Mouse (Mus musculus) cerebellum, postnatal 25 days (tissue): ENCODE results near the gene Abcc12.

Experiments
- DNase-seq, 2 experiments: peaks; one replicate each; pipeline ENCODE4 v3.0.0; 2021; ENCODE audit warnings: mixed read lengths in 2 of 2

Gene Abcc12

DNA sequence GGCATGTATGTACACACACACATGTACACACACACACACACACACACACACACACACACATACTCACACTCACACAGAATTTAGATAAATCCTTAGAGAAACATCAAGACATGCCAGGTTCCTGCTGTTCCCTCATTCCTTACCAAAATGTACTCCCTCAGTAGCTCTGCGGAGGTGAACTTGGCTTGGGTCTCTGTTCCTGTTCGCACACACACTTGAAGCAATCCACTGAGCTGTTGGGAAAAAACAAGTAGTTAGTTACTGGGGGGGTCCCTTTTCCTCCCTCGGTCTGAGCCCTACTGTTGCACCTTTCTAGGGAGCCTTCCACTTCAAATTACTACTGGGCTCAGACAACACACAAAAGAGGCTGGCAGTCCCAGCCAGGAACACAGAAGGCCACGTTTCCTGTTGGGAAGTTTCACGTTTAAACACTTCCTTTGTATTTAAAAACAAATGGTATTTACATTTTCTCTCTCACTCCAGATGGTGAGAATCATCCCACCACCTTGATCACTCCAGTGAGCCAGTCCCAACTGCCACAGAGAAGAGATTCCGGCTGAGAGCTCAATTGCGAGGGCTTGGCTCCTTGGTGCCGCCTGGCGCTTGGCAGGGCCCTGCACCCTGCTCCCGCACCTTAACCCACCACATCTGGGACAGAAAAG is 68.2 kb downstream of the Abcc12 start:
- peak in 1 of 2 experiments; percentile 27 for DNase-seq

DNA sequence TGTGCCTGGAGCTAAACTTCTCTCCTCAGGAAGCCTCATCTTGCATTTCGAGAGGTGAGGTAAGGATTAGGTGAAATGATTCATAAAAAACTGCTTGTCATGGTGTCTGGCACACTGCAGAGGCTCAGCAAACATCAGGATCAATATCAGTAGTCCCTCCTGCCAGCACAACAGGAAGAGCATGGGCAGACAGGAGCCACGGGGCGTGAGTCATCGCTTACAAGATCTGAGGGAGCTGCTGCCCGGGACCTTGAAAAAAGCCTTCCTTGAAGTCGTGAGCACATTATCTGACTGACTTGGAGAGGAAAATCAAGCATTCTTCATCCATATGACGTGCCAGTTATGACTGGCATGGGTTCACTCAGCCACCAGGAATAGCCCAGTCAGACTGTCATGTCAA is 79.1 kb downstream of the Abcc12 start:
- no peak for DNase-seq

DNA sequence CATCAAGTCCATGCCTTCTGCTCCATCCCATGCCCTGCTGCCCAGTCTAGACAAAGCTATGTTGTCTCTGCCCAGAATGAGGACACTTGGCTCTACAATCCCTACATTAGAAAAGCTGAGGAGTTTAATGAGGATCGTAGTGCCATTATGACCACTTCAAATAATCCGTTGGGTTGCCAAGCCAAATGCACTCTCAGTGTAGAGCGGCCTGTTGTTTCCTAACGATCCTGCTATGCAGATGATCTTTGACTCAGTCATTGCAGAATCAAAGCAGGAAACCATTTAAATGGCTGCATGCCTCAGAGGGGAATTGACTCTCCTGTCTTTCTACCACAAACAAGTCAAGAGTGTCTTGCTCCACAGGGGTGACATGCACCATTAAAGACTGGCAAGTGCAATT is 85.4 kb downstream of the Abcc12 start:
- DNase-seq, result no peak

- DNase-seq, result no peak
These were observed 86.6 kb downstream of the Abcc12 start for GRCm38 (mm10) chr8:86493841-86494240.

GRCm38 (mm10) chr8:86485411-86485810 is 95.1 kb downstream of the Abcc12 start:
- no peak for DNase-seq

DNA sequence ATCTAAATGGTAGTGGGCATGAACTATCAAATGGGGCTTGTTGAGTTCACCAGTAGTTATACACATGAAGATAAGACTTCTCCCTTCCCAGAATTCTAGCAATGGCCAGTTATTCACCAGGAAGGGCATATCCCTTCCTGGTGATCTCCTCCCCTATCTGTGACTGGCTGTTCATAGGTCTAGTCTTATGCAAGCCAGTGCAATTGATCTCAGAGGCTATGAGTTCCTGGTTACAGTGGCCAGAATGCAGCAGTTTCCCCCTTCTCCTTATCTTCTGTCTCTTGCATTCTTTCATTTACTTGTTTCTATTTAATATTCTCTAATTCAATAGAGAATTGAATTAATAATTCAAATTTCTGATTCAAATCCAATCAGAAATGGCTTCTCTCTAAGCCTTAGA is 96.2 kb downstream of the Abcc12 start:
- DNase-seq, result no peak

DNA sequence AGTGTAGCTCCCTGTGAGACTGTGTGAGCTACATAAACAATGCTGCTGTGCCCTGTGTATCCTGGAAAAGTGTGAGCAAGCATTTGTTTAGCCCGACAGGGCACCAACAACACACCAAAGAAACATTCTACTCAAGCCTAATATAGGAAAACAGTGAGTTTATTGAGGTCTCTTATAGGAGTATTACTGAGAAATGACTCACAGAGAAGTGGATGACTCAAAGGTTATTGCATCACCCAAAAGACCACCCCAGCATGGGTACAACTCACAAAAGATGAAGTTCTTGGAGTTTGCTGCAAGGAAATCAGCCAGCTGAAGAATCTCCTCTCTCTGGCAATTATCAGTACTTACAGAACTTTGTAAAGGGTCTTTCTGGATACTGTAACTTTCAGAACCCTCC is 98.4 kb downstream of the Abcc12 start:
- no peak for DNase-seq

DNA sequence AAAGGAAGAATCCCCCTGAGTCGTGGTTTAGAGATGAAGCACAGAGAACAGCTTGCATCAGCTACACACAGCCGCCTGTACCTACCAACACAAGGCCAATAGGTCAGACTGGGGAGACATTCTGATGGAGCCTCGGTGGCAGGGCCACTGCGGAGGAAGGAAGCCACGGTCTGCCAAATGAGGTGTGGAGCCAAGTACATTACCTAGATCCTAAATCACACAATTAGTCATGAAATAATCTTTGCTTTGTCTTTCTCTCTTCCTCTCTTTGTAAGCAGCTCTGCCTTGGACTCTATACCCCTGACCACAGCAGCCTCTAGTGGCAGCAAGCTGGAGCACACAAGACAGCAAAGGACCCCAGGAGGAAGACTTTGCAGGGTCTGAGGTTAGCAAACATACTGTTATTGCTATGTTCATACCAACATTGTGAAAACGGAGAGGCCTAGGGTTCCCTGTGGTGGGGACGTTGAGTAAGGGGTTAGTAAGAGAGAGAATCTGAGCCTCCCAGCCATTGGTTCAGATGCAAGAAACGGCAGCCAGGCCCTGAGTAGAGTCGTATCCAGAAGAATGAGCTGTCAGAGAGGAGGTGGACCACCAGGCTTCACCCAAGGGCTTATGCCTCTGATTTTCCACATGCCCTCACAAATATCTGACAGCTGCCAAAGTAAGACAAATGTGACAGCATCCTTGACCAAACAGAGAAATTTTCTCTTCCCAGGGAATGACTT is 104.6 kb downstream of the Abcc12 start:
- peak; percentile 72 to 80 for DNase-seq

- DNase-seq, result no peak
These were observed 106.0 kb downstream of the Abcc12 start for GRCm38 (mm10) chr8:86474461-86474860.

DNA sequence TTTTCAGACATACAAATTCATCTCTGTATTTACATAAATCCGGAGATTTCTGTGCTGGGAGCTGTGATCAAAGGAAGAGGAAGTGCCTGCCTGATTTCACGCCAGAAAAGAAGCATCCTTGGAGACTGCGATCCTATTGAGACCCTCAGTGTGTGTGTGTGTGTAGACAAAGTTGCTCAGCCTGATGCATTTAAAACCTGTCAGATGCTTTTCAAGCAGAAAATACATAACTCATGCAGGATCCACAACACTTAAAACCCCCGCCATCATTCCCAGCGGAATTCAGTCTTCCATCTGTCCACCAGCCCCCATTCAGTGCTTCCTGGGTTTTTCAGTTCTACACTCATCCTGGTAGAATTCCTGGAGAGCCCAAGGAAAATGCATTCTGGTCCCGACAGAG is 107.4 kb downstream of the Abcc12 start:
- DNase-seq, result no peak

DNA sequence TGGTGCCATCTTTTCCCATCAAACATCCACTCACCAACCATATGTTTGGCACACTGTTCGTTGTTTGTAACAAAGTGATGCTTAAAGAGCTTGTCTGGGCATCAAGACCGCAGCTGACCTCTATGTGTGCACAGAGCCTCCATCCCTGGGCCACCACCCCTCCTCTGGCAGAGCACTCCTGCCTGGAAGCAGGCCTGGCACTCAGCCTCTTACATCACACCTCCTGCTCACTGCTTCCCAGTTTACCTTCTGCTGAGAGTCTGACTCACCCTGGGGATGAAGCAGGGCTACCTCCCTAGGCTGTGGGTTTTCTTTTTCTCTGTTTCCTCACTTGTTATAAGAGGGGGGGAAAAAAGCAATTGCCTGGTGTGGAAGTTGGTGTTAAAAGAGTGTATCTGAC is 109.8 kb downstream of the Abcc12 start:
- peak; percentile 69 to 80 for DNase-seq

DNA sequence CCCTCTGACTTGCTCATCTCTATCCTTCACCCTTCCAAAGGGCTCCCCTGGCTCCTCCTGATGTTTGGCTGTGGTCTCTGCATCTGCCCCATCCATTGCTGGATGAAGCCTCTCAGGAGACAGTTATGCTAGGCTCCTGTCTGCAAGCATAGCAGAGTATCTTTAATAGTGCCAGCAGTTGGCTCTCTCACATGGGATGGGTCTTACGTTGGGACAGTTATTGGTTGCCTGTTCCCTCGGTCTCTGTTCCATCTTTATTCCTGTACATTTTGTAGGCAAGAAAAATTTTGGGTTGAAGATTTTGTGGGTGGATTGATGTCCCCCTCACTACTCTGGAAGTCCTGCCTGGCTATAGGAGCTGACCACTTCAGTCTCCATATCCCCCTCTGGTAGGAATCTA is 117.3 kb downstream of the Abcc12 start:
- DNase-seq, result no peak

- no peak for DNase-seq
These were observed 120.1 kb downstream of the Abcc12 start for GRCm38 (mm10) chr8:86460372-86460771.

- DNase-seq, result no peak
These were observed 126.6 kb downstream of the Abcc12 start for GRCm38 (mm10) chr8:86453697-86454480.

- DNase-seq, result no peak
These were observed 130.5 kb downstream of the Abcc12 start for GRCm38 (mm10) chr8:86449870-86450515.

GRCm38 (mm10) chr8:86445516-86445915 is 135.0 kb downstream of the Abcc12 start:
- DNase-seq, result no peak

DNA sequence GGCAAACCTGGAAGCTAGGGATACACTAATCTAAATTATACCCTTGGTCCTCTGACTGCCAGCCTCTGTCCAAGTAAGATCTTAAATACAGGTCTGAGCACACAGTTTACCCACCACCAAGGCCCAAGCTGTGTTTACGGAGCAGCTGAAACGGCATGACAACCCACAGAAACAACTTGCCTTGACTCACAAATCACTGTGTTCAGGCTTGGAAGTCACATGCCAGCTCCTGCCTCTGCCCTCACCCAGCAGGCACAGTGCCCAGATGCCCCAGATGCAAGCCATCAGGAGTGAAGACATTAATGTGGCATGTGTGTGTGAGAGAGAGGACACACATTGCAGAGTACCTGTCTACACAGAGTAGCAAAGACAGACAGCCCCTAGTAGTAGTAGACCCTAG is 136.7 kb downstream of the Abcc12 start:
- no peak for DNase-seq

DNA sequence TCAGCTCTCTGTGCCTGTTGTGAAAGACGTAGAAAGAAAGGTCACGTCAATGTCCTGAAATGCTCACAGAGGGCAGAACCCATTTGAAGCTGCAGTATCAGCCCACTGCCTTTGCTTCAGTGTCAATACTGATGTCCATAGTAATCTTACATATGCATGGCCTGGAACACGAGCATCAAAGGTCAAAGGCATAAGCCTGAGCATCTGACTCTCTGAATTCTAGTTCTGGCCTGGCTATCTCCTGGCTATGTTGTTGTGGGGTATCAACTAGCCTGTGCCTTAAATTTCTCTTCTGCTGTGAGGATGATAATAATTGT is 141.5 kb downstream of the Abcc12 start:
- DNase-seq, result no peak

DNA sequence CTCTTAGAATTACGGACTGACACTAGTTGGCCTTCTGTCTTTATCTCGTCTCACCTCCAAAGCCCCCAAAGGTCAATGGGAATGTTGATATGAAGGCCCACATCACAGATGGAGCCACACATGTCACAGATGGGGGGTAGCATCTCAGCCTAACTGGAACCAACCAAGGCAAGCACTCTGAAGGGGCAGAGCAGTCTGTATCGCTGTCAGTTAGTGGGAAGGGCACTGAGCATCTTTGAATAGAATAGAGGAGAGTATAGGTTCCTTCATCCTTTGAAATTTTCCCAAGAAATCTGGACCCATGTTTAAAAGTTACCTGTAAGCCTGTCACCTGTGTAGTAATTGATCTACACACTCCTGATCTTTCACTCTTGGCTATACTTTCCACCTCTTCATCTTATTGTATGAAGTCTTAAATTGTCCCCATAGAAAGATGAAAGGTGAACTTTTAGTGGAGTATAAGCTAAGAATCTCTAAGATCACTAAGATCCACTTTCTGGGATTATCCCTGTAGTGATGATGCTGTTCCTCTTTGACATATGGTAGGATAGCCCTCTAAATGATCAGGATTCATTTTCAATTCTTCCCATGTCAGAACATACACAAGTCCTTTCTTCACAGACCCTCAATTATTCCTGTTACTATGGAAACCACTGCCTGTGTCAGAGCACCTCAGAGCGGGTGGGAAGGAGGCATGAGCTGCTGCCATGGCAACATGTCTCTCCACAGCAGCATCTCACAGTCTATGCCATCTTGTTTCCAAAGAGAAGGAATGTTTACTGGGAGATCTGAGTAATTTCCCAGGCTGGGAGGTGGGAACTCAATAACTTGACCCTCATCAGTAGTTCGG is 142.1 kb downstream of the Abcc12 start:
- DNase-seq, result no peak

- no peak for DNase-seq
These were observed 143.1 kb downstream of the Abcc12 start for GRCm38 (mm10) chr8:86437418-86437817.
